Mouse (Mus musculus): Measurements from ENCODE around the gene Csmd2. TPM values are rescaled to one million over a fixed set of nuclear protein-coding genes. Genes with fewer than 3 reads are reported as not detected.

The Csmd2 gene
- total RNA-seq, 2 experiments from 2014 or later: 39.8 to 44.0 TPM

DNA sequence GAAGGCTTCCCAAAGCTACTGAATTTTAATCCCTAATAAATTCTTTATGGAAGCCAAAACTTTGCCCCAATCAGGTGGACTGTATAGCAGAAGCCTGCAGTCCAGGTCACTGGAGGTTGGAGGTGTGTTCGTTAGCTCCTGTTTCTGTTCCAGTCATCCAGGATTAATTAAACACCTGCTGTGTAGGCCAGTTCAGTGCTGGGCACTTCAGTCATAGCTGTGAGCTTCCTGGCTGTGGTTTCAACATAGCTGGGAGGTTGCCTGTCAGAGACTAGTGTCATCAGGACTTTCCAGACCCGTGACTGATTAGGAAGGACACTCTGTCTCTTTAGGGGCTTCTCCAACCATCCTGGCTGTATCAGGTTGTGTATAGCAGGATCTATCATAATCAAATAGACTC, 337.9 kb downstream of the Csmd2 start:
- DNase-seq (ENCODE audit: low spot score in 2 of 2): no peak

DNA sequence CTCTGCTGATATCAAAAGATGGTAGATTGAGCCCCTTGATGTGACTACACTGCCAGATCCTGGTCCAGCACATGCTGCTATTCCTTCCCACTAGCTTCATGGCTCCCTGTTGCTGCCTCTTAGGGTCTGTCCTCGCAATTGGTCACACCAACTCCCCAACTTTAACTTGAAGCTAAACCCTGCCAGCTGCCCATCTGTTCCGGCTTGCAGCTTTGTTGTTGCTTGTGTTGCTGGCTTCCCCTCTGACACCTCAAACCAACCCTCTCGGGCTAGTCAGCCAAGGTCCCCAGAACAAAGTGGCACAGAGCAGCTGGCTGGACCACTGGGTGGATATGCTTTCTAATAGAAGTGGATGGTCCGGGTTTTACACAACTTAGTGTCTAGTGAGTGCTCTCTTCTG, 339.1 kb downstream of the Csmd2 start:
- DNase-seq (ENCODE audit: low spot score in 2 of 2): no peak

DNA sequence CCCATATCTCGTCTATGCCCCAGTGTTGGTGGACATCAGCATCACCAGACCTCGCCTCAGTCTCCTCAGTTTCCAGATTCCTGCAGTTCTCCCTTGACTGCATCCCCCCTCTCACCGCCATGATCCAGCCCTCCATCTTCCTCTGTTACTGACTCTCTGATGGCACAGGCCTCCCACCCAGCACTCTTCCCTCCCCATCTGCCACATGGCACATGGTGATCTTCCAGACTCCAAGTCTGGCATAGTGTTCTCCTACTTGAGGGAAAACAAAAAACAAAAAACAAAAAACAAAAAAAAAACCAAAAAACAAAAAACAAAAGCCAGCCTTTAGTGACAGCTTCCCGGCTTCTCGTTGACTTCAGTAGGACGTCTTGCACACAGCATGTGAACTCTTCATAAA, 339.8 kb downstream of the Csmd2 start:
- DNase-seq (ENCODE audit: low spot score in 2 of 2): peak in 1 of 2 experiments; percentile 31

GRCm38 (mm10) chr4:128330519-128330918, 342.9 kb downstream of the Csmd2 start:
- no peak for DNase-seq (ENCODE audit: low spot score in 2 of 2)

DNA sequence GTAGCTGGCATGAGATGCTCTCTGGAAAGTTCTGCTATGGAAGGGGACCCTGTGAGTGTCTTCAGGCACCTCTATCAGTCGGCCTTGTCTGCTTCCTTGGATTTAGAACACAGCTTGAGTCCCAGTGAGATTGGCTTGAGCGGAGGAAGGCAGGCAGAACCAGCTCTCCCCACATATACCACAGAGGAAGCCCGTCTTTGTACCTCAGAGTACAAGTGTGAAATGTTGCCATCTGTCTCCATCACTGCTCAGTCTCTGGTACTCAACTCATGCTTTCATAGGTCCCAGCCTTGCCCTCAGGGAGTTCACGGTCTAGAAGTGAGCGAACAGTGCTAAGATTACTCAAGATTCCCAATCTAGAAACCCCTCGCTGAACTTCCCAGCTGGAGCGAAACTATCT, 352.8 kb downstream of the Csmd2 start:
- DNase-seq (ENCODE audit: low spot score in 2 of 2): no peak

GRCm38 (mm10) chr4:128341315-128341714, 353.7 kb downstream of the Csmd2 start:
- DNase-seq (ENCODE audit: low spot score in 2 of 2): no peak

DNA sequence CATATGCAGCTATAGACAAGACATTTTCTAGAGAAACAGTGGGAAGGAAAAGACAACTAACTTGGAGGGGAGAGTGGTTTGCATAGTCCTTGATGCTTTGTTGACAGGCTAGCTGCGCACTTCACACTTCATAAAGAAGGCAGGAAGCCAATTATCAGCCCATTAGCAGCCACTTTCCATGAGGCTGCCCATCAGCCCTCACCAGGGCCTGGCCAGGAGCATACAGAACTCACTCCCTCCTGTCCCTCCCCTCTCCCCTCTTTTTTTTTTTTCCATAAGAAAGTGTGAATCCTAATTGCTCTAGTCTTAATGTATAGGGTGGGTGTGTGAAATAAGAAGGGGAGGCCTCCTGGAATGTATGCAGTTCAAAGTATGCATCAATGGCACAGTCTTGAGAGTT, 354.6 kb downstream of the Csmd2 start:
- DNase-seq (ENCODE audit: low spot score in 2 of 2): no peak

DNA sequence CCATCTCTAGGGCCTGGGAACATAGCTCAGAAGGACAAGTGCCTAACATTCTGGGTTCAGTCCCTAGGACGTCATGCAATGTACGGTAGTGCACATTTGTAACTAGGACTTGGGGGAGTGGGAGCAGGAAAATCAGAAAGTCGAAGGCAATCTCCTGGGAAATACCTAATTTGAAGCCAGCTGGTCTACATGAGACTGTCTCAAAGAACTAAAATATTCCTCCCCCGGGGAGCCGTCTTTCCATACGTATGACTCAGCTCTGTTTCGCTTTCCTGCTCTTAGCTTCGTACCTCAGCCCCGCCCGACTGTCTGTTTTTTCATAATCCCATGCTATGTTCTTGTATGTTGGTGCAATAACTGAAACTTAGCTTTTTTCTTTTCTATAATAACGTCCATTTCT, 371.1 kb downstream of the Csmd2 start:
- DNase-seq (ENCODE audit: low spot score in 2 of 2): peak in 1 of 2 experiments; percentile 45

DNA sequence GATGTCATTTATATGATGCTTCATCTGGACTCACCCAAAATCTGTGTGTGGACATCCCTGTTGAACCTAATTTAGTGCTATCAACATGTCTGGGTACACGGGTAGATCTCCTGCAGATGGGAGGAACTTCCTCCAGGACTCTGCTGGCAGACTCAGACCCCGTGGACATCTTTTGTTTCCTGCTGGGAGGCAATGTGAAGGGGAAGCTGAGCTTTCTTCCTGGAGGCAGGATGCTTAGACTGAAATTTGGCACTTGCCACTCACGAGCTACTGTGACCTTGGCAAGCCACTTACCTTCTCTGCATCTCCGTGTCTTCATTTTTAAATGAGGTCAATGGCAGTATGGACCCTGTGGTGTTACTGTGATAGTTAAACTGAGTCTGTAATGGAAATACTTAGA, 378.2 kb downstream of the Csmd2 start:
- no peak for DNase-seq (ENCODE audit: low spot score in 2 of 2)

- DNase-seq (ENCODE audit: low spot score in 2 of 2): no peak
Measured at GRCm38 (mm10) chr4:128368088-128368487, 380.4 kb downstream of the Csmd2 start.

DNA sequence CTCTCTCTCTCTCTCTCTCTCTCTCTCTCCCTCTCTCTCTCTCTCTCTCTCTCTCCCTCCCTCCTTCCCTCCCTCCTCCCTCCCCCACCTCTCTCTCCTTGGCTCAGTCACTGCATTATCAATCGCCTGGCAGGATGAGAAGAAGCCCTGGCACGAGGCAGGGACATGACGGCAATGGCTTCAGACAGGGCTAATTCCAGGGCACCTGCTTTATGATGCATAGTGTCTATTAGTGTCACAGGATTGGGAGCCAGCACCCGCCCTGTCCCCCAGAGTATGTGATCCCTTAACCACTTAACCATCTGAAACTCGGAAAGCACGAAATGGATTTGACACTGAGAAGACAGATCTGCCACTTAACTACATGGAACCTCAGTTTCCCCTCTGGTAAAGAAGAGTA, 384.1 kb downstream of the Csmd2 start:
- no peak for DNase-seq (ENCODE audit: low spot score in 2 of 2)

GRCm38 (mm10) chr4:128373196-128373595, 385.5 kb downstream of the Csmd2 start:
- no peak for DNase-seq (ENCODE audit: low spot score in 2 of 2)

DNA sequence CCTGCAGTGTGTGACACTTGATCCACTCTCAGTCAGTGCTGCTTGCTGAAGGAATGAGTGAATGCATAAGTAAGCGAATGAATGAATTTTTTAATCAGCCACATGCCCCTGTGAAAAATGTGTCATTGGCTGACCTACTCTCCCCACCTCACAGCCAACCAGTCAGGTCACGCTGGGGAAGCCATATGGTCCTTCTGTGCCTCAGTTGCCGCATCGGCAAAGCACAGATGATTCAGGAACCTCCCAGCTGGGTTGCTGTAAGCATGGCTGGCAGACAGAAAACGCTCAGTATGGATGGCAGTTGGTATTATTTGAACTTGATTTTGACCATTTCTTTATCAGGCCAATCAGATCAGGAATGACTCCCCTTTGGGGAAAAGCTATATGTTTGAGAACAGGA, 386.4 kb downstream of the Csmd2 start:
- DNase-seq (ENCODE audit: low spot score in 2 of 2): no peak

DNA sequence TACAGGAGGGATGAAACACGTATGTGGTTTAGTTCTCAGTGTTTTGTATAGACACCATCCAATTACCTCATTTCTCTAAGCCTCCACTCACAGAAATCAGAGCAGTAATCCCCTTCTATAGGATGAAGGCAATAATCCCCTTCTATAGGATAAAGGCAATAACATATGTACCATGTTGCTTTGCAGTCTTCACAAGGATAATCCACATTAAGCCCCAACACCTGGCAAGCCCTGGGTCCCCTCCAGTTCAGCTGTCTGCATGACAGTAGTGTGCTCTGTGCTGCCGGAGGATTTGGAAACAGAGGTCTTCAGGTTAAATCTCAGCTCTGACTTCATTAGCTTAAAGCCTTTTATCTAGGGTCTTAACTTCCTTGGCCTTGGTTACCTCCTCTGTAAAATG, 391.3 kb downstream of the Csmd2 start:
- no peak for DNase-seq (ENCODE audit: low spot score in 2 of 2)

GRCm38 (mm10) chr4:128381331-128381730, 393.7 kb downstream of the Csmd2 start:
- no peak for DNase-seq (ENCODE audit: low spot score in 2 of 2)

DNA sequence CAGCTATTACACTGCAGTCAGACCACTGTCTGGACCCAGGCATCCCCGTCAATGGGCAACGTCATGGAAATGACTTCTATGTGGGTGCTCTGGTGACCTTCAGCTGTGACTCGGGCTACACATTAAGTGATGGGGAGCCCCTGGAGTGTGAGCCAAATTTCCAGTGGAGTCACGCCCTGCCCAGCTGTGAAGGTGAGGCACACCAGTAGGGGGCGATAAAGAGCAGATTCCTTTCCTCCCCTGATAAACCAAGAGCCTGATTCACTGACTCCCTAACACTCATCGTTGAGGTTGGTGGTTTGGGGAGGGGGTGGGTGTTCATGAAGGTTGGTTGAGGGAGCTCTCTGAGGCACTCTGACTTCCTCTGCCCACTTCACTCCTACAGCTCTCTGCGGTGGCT, 396.1 kb downstream of the Csmd2 start:
- DNase-seq (ENCODE audit: low spot score in 2 of 2): no peak

- DNase-seq (ENCODE audit: low spot score in 2 of 2): no peak
Measured at GRCm38 (mm10) chr4:128391484-128391883, 403.8 kb downstream of the Csmd2 start.

DNA sequence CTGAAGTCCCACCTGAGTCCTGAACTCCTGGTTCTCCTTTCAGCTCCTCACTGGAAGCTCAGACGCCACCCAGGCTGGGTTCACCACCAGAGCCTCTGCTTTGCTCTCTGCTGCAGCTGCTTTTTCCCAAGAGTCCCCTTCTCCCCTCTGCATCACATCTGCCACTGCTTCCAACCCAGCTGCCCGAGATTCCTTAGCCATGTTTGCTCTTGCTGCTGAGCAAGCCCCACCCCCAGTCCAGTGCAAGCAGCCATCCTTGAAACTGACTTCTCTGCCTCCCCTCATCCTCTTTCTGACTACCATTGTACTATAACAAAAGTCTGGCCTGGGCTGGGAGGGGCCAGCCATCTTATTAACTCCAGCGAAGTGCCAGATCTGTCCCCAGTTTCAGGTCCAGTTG, 404.6 kb downstream of the Csmd2 start:
- DNase-seq (ENCODE audit: low spot score in 2 of 2): no peak

GRCm38 (mm10) chr4:128393864-128394263, 406.2 kb downstream of the Csmd2 start:
- no peak for DNase-seq (ENCODE audit: low spot score in 2 of 2)

DNA sequence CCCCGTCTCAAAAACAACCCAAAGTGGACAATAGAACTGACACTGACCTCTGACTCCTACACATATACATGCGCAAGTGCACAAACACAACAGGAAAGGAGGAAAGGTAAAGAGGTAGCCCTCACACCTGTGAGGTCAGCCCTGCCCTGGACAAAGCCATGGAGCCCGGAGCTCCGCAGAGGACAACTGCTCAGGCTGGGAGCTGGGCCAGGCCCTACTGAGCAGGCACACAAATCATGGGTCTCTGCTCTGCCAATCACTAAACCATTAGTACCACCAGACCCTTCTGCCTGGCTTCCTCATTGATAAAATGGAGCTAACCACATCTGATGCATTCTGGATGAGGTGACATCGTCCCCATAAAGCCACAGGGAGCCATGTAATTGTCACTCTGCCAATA, 409.0 kb downstream of the Csmd2 start:
- no peak for DNase-seq (ENCODE audit: low spot score in 2 of 2)

GRCm38 (mm10) chr4:128397804-128398203, 410.1 kb downstream of the Csmd2 start:
- no peak for DNase-seq (ENCODE audit: low spot score in 2 of 2)

GRCm38 (mm10) chr4:128398948-128399347, 411.3 kb downstream of the Csmd2 start:
- DNase-seq (ENCODE audit: low spot score in 2 of 2): peak; percentile 47 to 49

DNA sequence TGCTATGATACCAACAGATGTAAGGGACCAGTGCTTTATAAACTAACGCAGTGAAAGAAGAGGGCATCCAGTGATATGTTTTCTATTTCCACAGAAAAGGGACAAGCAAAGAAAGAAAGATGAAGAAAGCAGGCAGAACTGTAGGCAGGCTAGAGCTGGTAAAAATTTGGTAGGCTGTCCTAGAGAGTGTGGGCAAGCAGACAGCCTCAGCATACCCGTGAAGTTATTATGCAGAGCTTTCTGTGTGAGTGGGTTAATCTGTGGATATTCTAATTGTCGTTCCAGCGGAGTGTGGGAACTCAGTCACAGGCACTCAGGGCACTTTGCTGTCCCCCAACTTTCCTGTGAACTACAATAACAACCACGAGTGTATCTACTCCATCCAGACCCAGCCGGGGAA, 412.4 kb downstream of the Csmd2 start:
- DNase-seq (ENCODE audit: low spot score in 2 of 2): no peak

- DNase-seq (ENCODE audit: low spot score in 2 of 2): no peak
Measured at GRCm38 (mm10) chr4:128401591-128401990, 413.9 kb downstream of the Csmd2 start.

Measured in layer of hippocampus, postnatal 14 days (tissue).